Mouse (Mus musculus) CH12.LX (cell line): ENCODE data around the gene Slc29a3.

Experiments
- CHD2 ChIP-seq: IDR thresholded peaks from 2 replicates; pipeline ENCODE4 v1.6.1; 2011; ENCODE audit warnings: low read length, improper control_type of control experiment
- CTCF ChIP-seq, 2 experiments: IDR thresholded peaks in 1 of 2; conservative IDR thresholded peaks in 1 of 2; 2 replicates each; pipeline ENCODE4 v1.5.1; 2011 to 2012; ENCODE audit warnings: low read depth in 2 of 2, low read length in 2 of 2, improper control_type of control experiment in 1 of 2, inconsistent platforms in 1 of 2, mild to moderate bottlenecking in 1 of 2, moderate library complexity in 1 of 2
- E2F4 ChIP-seq: IDR thresholded peaks from 2 replicates; pipeline ENCODE4 v1.6.1; 2011; ENCODE audit warnings: low read depth, low read length, improper control_type of control experiment; ENCODE audit not compliant: insufficient replicate concordance
- EP300 ChIP-seq: IDR thresholded peaks from 2 replicates; pipeline ENCODE4 v1.6.1; 2011; ENCODE audit warnings: low read length, improper control_type of control experiment
- ETS1 ChIP-seq: conservative IDR thresholded peaks from 2 replicates; pipeline ENCODE4 v1.6.1; 2012; ENCODE audit warnings: low read depth, mild to moderate bottlenecking, inconsistent platforms, low read length, improper control_type of control experiment, moderate library complexity
- GABPA ChIP-seq: IDR thresholded peaks from 2 replicates; pipeline ENCODE4 v1.6.1; 2012; ENCODE audit warnings: low read depth, low read length, improper control_type of control experiment, inconsistent platforms; ENCODE audit not compliant: insufficient replicate concordance
- MAZ ChIP-seq: IDR thresholded peaks from 2 replicates; pipeline ENCODE4 v1.6.1; 2012; ENCODE audit warnings: low read depth, mild to moderate bottlenecking, inconsistent platforms, low read length, improper control_type of control experiment, moderate library complexity
- POLR2A ChIP-seq: IDR thresholded peaks from 2 replicates; pipeline ENCODE4 v1.6.1; 2011; ENCODE audit warnings: low read depth, mild to moderate bottlenecking, improper control_type of control experiment, low read length
- POLR2AphosphoS2 ChIP-seq: IDR thresholded peaks from 2 replicates; pipeline ENCODE4 v1.6.1; 2011; ENCODE audit warnings: low read depth, low read length, improper control_type of control experiment
- TCF12 ChIP-seq: IDR thresholded peaks from 2 replicates; pipeline ENCODE4 v1.6.1; 2014; ENCODE audit warnings: low read depth, mild to moderate bottlenecking, inconsistent platforms, low read length, improper control_type of control experiment
- USF1 ChIP-seq: IDR thresholded peaks from 2 replicates; pipeline ENCODE4 v1.6.1; 2014; ENCODE audit warnings: low read depth, mild to moderate bottlenecking, inconsistent platforms, low read length, improper control_type of control experiment
- ZNF384 ChIP-seq: IDR thresholded peaks from 2 replicates; pipeline ENCODE4 v1.6.1; 2012; ENCODE audit warnings: low read depth, low read length, improper control_type of control experiment, inconsistent platforms

GRCm38 (mm10) chr10:60724496-60724895 is 28.1 kb downstream of the Slc29a3 start:
- no peak for TF ChIP-seq CTCF (conservative IDR thresholded peaks at IDR 0.05 in 1 of 2, IDR thresholded peaks at IDR 0.05 in 1 of 2; ENCODE audit: low read depth in 2 of 2, low read length in 2 of 2)
- TF ChIP-seq USF1: no peak
- TF ChIP-seq CHD2: no peak
- TF ChIP-seq ETS1: no peak
- TF ChIP-seq POLR2A: no peak
- no peak for TF ChIP-seq POLR2AphosphoS2
- no peak for TF ChIP-seq ZNF384
- no peak for TF ChIP-seq MAZ
- no peak for TF ChIP-seq EP300
- TF ChIP-seq GABPA: no peak
- TF ChIP-seq TCF12: no peak
- no peak for TF ChIP-seq E2F4
